Mouse (Mus musculus): ENCODE measurements around the gene Psmb5. TPM values are rescaled to one million over a fixed set of nuclear protein-coding genes. Genes with fewer than 3 reads are reported as not detected.
A peak's percentile ranks its signal among the peaks of the same experiment; 100 is the strongest.

The Psmb5 gene
- polyA plus RNA-seq, 1 experiment: 87.4 TPM

DNA sequence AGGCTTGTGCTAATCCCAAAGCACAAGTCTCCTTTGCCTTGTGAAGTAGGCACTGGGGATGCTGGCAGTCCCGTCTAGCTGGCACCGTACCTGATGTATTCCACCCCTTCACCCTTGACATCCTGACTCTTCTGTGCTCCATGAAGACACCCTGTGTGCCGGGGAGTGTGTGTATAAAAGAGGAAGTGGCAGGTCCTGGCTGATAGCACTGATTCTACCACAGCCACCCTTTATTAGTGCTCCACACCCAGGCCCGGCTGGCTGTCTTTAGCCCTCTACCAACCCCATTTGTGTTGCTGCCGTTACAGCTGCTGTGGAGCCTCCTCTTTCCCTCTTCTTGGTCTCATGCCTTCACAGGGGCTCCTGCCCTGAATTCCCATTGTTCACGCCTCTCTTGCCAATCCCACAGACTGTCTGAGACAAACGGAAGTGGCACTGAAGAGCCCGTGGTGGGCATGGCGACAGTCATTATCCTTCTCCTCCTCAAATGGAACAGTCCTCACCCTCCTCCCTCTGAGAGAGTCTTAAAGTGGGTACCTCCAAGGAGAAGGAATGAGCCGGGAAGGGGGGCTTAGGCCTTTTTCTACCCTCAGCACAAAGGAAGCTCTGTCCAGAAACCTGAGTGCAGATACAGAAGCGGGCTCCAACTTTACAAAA is 12.9 kb upstream of the Psmb5 start:
- TF ChIP-seq POLR2A (IDR thresholded peaks at IDR 0.05; ENCODE audit: control insufficient read depth, low read depth, low read length) (no peak), CTCF (IDR thresholded peaks at IDR 0.05; ENCODE audit: control insufficient read depth, insufficient read depth, insufficient replicate concordance, low read depth, low read length) (no peak)
- Histone ChIP-seq H3K36me3 (ENCODE audit: control insufficient read depth, insufficient read depth, low read length) (no peaks in the 10 kb centered on the region), H3K27ac (ENCODE audit: control insufficient read depth, insufficient read depth, low read depth, low read length) (no peak overlapping the region), H3K4me3 (ENCODE audit: control insufficient read depth, low read depth, low read length) (no peak overlapping the region), H3K4me1 (ENCODE audit: control insufficient read depth, insufficient read depth, low read length) (peaks cover 12% of the 10 kb centered on the region), H3K27me3 (ENCODE audit: control insufficient read depth, insufficient read depth, low read length) (no peaks in the 10 kb centered on the region)

DNA sequence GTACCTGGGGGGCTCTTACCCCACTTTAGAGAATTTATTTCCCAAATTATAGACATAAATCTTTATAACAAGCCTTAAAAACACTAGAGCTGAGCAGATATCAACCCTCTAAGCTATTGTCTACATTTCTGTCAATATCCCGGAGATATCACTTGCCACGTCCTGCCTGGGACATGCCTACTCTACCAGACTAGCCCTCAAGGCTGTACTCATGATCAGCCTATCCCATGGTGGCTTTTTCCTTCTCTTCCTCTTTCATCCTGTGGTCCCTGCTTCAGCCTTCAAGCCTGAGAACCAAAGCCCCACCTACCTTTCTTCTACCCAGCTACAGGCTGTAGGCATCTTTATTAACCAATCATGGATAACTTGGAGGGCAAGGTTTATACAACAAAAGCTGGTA is 12.0 kb upstream of the Psmb5 start:
- Histone ChIP-seq H3K4me1 (ENCODE audit: control insufficient read depth, insufficient read depth, low read length) (peaks cover 12% of the 10 kb centered on the region), H3K4me3 (ENCODE audit: control insufficient read depth, low read depth, low read length) (no peak overlapping the region), H3K27me3 (ENCODE audit: control insufficient read depth, insufficient read depth, low read length) (no peaks in the 10 kb centered on the region), H3K27ac (ENCODE audit: control insufficient read depth, insufficient read depth, low read depth, low read length) (no peak overlapping the region), H3K36me3 (ENCODE audit: control insufficient read depth, insufficient read depth, low read length) (no peaks in the 10 kb centered on the region)
- no peak for TF ChIP-seq CTCF (IDR thresholded peaks at IDR 0.05; ENCODE audit: control insufficient read depth, insufficient read depth, insufficient replicate concordance, low read depth, low read length)
- TF ChIP-seq POLR2A (IDR thresholded peaks at IDR 0.05; ENCODE audit: control insufficient read depth, low read depth, low read length): no peak

- no peak overlapping the region for H3K4me3 ChIP-seq (ENCODE audit: control insufficient read depth, low read depth, low read length)
- no peak overlapping the region for H3K27ac ChIP-seq (ENCODE audit: control insufficient read depth, insufficient read depth, low read depth, low read length)
- H3K27me3 ChIP-seq (ENCODE audit: control insufficient read depth, insufficient read depth, low read length): no peaks in the 10 kb centered on the region
Measured at GRCm38 (mm10) chr14:54628103-54628502, 10.3 kb upstream of the Psmb5 start.

DNA sequence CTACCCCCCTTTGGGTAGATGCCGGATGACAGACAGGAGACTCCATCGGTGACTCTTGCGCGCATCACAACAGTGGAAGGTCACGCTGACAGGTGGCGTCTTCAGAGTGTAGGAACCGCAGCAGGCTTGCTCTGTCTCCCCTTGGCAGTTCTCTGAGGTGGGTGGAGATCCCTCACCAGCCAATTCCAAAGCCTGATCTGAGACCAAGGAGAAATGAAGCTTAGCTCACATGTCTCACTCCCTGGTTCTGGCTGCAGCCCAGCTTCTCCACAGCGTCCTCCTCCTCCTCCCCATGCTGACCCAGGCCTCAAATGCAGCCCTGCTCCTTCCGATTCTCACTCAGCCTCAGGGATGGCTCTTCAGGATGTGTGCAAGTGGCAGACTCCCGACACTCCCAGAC is 7.2 kb upstream of the Psmb5 start:
- no peak overlapping the region for H3K27ac ChIP-seq (ENCODE audit: control insufficient read depth, insufficient read depth, low read depth, low read length)
- no peaks in the 10 kb centered on the region for H3K27me3 ChIP-seq (ENCODE audit: control insufficient read depth, insufficient read depth, low read length)
- no peak overlapping the region for H3K4me3 ChIP-seq (ENCODE audit: control insufficient read depth, low read depth, low read length)
- TF ChIP-seq POLR2A (IDR thresholded peaks at IDR 0.05; ENCODE audit: control insufficient read depth, low read depth, low read length): no peak
- no peak for TF ChIP-seq CTCF (IDR thresholded peaks at IDR 0.05; ENCODE audit: control insufficient read depth, insufficient read depth, insufficient replicate concordance, low read depth, low read length)
- H3K36me3 ChIP-seq (ENCODE audit: control insufficient read depth, insufficient read depth, low read length): no peaks in the 10 kb centered on the region
- no peaks in the 10 kb centered on the region; the same call in 1 of the 2 replicates for H3K4me1 ChIP-seq (ENCODE audit: control insufficient read depth, insufficient read depth, low read length)

More at GRCm38 (mm10) chr14:54628103-54628502, 10.3 kb upstream of the Psmb5 start:
- Histone ChIP-seq H3K36me3 (ENCODE audit: control insufficient read depth, insufficient read depth, low read length) (no peaks in the 10 kb centered on the region), H3K4me1 (ENCODE audit: control insufficient read depth, insufficient read depth, low read length) (peaks cover 12% of the 10 kb centered on the region)
- TF ChIP-seq POLR2A (IDR thresholded peaks at IDR 0.05; ENCODE audit: control insufficient read depth, low read depth, low read length) (no peak), CTCF (IDR thresholded peaks at IDR 0.05; ENCODE audit: control insufficient read depth, insufficient read depth, insufficient replicate concordance, low read depth, low read length) (no peak)

GRCm38 (mm10) chr14:54623334-54623733 is 5.5 kb upstream of the Psmb5 start:
- Histone ChIP-seq H3K27ac (ENCODE audit: control insufficient read depth, insufficient read depth, low read depth, low read length) (no peak overlapping the region), H3K4me1 (ENCODE audit: control insufficient read depth, insufficient read depth, low read length) (no peaks in the 10 kb centered on the region; the same call in none of the 2 replicates), H3K27me3 (ENCODE audit: control insufficient read depth, insufficient read depth, low read length) (no peaks in the 10 kb centered on the region), H3K36me3 (ENCODE audit: control insufficient read depth, insufficient read depth, low read length) (no peaks in the 10 kb centered on the region), H3K4me3 (ENCODE audit: control insufficient read depth, low read depth, low read length) (no peak overlapping the region)
- TF ChIP-seq POLR2A (IDR thresholded peaks at IDR 0.05; ENCODE audit: control insufficient read depth, low read depth, low read length) (no peak), CTCF (IDR thresholded peaks at IDR 0.05; ENCODE audit: control insufficient read depth, insufficient read depth, insufficient replicate concordance, low read depth, low read length) (no peak)

DNA sequence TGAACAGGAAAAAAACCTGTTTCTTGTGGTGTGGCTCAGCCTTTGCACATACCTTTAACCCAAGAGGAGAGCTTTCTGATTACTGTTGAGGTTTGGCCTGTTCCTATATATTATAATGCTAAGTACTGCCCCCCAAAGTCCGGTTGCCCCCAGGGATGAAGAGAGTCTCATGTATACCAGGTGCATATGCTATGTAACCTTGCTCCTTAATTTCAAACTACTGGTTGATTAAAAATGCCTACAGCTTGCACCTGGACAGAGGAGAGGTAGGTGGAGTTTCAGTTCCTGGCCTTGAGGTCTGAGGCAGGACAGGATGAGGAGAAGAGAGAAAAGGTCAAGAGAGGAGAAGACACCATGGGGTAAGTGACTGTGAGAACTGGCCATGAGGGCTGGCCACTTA is 3.3 kb upstream of the Psmb5 start, which contains the start of gene Psmb11:
Psmb11 (plus strand) TSS at position 301 of the 400 bp plus-strand sequence.
- Histone ChIP-seq H3K4me1 (ENCODE audit: control insufficient read depth, insufficient read depth, low read length) (no peaks in the 10 kb centered on the region; the same call in none of the 2 replicates), H3K27ac (ENCODE audit: control insufficient read depth, insufficient read depth, low read depth, low read length) (no peak within 1 kb of the TSS), H3K36me3 (ENCODE audit: control insufficient read depth, insufficient read depth, low read length) (no peaks in the 10 kb centered on the region; the same call in 1 of the 2 replicates), H3K27me3 (ENCODE audit: control insufficient read depth, insufficient read depth, low read length) (no peaks in the 10 kb centered on the region), H3K4me3 (ENCODE audit: control insufficient read depth, low read depth, low read length) (no peak within 1 kb of the TSS)
- TF ChIP-seq CTCF (IDR thresholded peaks at IDR 0.05; ENCODE audit: control insufficient read depth, insufficient read depth, insufficient replicate concordance, low read depth, low read length) (no peak), POLR2A (IDR thresholded peaks at IDR 0.05; ENCODE audit: control insufficient read depth, low read depth, low read length) (no peak)

DNA sequence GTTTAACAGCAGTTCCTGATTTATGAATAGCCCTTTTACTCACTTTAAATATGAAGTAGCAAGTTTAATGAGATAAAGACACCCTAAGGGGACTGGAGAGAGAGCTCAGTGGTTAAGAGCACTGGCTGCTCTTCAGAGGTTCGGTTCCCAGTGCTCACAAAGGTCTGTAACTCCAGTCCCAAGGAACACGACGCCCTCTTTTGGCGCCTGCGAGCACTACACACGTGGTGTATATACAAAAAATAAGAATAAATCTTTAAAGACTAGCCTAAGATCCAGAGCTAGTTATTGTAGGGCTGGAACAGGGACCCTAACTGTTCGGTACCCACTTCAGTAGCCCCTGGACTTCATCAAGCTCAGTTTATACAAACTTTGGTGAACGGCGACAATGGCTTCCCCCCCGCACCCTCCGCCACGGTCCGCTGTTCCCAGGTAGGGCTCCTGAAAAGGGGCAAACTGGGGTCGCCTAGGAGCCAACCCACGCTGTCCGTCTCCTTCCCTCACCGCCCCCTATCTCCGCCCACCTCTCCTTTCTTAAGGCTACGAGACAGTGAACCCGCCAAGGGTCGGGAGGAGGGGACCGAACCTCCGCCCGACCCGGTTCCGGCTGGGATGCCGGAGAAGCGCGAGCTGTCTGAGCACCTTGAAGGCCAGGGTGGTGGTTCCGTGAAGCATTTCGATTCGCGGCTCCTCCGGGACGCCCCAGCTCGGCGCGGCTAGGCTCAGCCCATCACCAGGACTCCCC is 498 bp downstream of the Psmb5 start:
- TF ChIP-seq CTCF (IDR thresholded peaks at IDR 0.05; ENCODE audit: control insufficient read depth, insufficient read depth, insufficient replicate concordance, low read depth, low read length) (no peak), POLR2A (IDR thresholded peaks at IDR 0.05; ENCODE audit: control insufficient read depth, low read depth, low read length) (no peak; the same call in 1 of the 2 replicates)
- H3K4me1 ChIP-seq (ENCODE audit: control insufficient read depth, insufficient read depth, low read length): no peaks in the 10 kb centered on the region; the same call in none of the 2 replicates
- no peaks in the 10 kb centered on the region for H3K27me3 ChIP-seq (ENCODE audit: control insufficient read depth, insufficient read depth, low read length)
- H3K36me3 ChIP-seq (ENCODE audit: control insufficient read depth, insufficient read depth, low read length): no peaks in the 10 kb centered on the region; the same call in 1 of the 2 replicates
- H3K4me3 ChIP-seq (ENCODE audit: control insufficient read depth, low read depth, low read length): peak overlapping the region; percentile 99
- peak overlapping the region; percentile 91 for H3K27ac ChIP-seq (ENCODE audit: control insufficient read depth, insufficient read depth, low read depth, low read length)

All from testis, adult 2 months (tissue).